Mouse (Mus musculus) cortical plate, adult 2 months (tissue): Measurements from ENCODE around the gene Slc26a1. TPM values are rescaled to one million over a fixed set of nuclear protein-coding genes. Genes with fewer than 3 reads are reported as not detected.

Source experiments
- H3K27ac ChIP-seq: fragments of 200-500 bp; 2 replicates; pipeline ENCODE4 v1.5.1; 2012; ENCODE audit warnings: low read length, control low read depth, inconsistent platforms; ENCODE audit not compliant: insufficient read depth
- H3K4me1 ChIP-seq: fragments of 200-500 bp; 2 replicates; pipeline ENCODE4 v1.6.1; 2011; ENCODE audit warnings: low read length; ENCODE audit not compliant: control insufficient read depth, insufficient read depth
- H3K4me3 ChIP-seq: fragments of 200-500 bp; 2 replicates; pipeline ENCODE4 v1.5.1; 2011; ENCODE audit warnings: mild to moderate bottlenecking, low read length, control low read depth; ENCODE audit not compliant: insufficient read depth
- CTCF ChIP-seq: fragments of 200-500 bp; IDR thresholded peaks from 2 replicates; pipeline ENCODE4 v1.5.1; 2011; ENCODE audit warnings: mild to moderate bottlenecking, control low read depth, low read length; ENCODE audit not compliant: insufficient read depth; ENCODE audit errors: extremely low read depth
- POLR2A ChIP-seq: fragments of 200-500 bp; IDR thresholded peaks from 2 replicates; pipeline ENCODE4 v1.6.1; 2011; ENCODE audit warnings: mild to moderate bottlenecking, low read length, control low read depth; ENCODE audit not compliant: insufficient read depth; ENCODE audit errors: extremely low read depth
- polyA plus RNA-seq: library from polyadenylated mRNA; depleted of rRNA; stranded (reverse); fragments of >200 nt; gene quantifications from 2 replicates; pipeline ENCODE4 v1.2.3, GENCODE M21; 2012

The Slc26a1 gene
- polyA plus RNA-seq, 1 experiment: 1.4 TPM

GRCm38 (mm10) chr5:108659698-108660631, 15.4 kb downstream of the Slc26a1 start, which contains the start of gene Idua:
TSS of gene Idua (plus strand) at chr5:108660331.
- TF ChIP-seq POLR2A (no peak), CTCF (no peak)
- H3K27ac ChIP-seq: no peak within 1 kb of the TSS

GRCm38 (mm10) chr5:108658611-108659010, 16.8 kb downstream of the Slc26a1 start:
- TF ChIP-seq POLR2A (no peak), CTCF (no peak)
- Histone ChIP-seq H3K4me3 (no peak overlapping the region; the same call in 1 of the 2 replicates), H3K4me1 (peaks cover 11% of the 10 kb centered on the region), H3K27ac (no peak overlapping the region)

More at GRCm38 (mm10) chr5:108659698-108660631, 15.4 kb downstream of the Slc26a1 start, which contains the start of gene Idua:
- H3K4me3 ChIP-seq: peak within 1 kb of the TSS; percentile 95
- peaks cover 11% of the 10 kb centered on the region for H3K4me1 ChIP-seq

GRCm38 (mm10) chr5:108657406-108657805, 18.0 kb downstream of the Slc26a1 start:
- no peak overlapping the region for H3K27ac ChIP-seq
- TF ChIP-seq CTCF (no peak), POLR2A (no peak)
- H3K4me3 ChIP-seq: no peak overlapping the region
- peaks cover 11% of the 10 kb centered on the region for H3K4me1 ChIP-seq

GRCm38 (mm10) chr5:108655891-108656650, 19.3 kb downstream of the Slc26a1 start:
- no peak for TF ChIP-seq POLR2A
- TF ChIP-seq CTCF: no peak
- Histone ChIP-seq H3K4me3 (no peak overlapping the region), H3K27ac (no peak overlapping the region), H3K4me1 (peaks cover 10% of the 10 kb centered on the region)

GRCm38 (mm10) chr5:108655381-108655780, 20.0 kb downstream of the Slc26a1 start:
- Histone ChIP-seq H3K4me1 (peaks cover 9% of the 10 kb centered on the region), H3K4me3 (no peak overlapping the region), H3K27ac (no peak overlapping the region)
- TF ChIP-seq CTCF (no peak), POLR2A (no peak)

- no peak for TF ChIP-seq CTCF
- no peak for TF ChIP-seq POLR2A
- Histone ChIP-seq H3K4me1 (peaks cover 5% of the 10 kb centered on the region; the same call in 1 of the 2 replicates), H3K4me3 (no peak overlapping the region), H3K27ac (no peak overlapping the region)
These were observed 20.9 kb downstream of the Slc26a1 start for GRCm38 (mm10) chr5:108654444-108654990.

GRCm38 (mm10) chr5:108653341-108653740, 22.0 kb downstream of the Slc26a1 start:
- Histone ChIP-seq H3K27ac (no peak overlapping the region), H3K4me3 (no peak overlapping the region), H3K4me1 (peaks cover 1% of the 10 kb centered on the region; the same call in 1 of the 2 replicates)
- TF ChIP-seq POLR2A: no peak
- no peak for TF ChIP-seq CTCF

GRCm38 (mm10) chr5:108651823-108652222, 23.5 kb downstream of the Slc26a1 start:
- H3K4me3 ChIP-seq: no peak overlapping the region
- no peak for TF ChIP-seq POLR2A
- TF ChIP-seq CTCF: peak; percentile 60; the same call in 1 of the 2 replicates
- no peak overlapping the region for H3K27ac ChIP-seq
- no peaks in the 10 kb centered on the region for H3K4me1 ChIP-seq

GRCm38 (mm10) chr5:108651136-108651720, 24.1 kb downstream of the Slc26a1 start:
- Histone ChIP-seq H3K4me1 (0 out of 2 replicates have a peak, but pooled peaks cover under 1% of the 10 kb centered on the region), H3K27ac (no peak overlapping the region), H3K4me3 (no peak overlapping the region)
- TF ChIP-seq CTCF (no peak), POLR2A (no peak)
